Mouse (Mus musculus) yolk sac, embryonic 10.5 days (tissue): Measurements from ENCODE around the gene Exosc8.
"Not testable (repeated sequence)": the region's sequence is repeated elsewhere in the genome, so short reads cannot be mapped to it uniquely, and the experiment has no call there.

ENCODE experiments used
- DNase-seq: peaks from one replicate; pipeline ENCODE4 v3.0.0-alpha.2; 2017; ENCODE audit warnings: low spot score

Gene Exosc8

DNA sequence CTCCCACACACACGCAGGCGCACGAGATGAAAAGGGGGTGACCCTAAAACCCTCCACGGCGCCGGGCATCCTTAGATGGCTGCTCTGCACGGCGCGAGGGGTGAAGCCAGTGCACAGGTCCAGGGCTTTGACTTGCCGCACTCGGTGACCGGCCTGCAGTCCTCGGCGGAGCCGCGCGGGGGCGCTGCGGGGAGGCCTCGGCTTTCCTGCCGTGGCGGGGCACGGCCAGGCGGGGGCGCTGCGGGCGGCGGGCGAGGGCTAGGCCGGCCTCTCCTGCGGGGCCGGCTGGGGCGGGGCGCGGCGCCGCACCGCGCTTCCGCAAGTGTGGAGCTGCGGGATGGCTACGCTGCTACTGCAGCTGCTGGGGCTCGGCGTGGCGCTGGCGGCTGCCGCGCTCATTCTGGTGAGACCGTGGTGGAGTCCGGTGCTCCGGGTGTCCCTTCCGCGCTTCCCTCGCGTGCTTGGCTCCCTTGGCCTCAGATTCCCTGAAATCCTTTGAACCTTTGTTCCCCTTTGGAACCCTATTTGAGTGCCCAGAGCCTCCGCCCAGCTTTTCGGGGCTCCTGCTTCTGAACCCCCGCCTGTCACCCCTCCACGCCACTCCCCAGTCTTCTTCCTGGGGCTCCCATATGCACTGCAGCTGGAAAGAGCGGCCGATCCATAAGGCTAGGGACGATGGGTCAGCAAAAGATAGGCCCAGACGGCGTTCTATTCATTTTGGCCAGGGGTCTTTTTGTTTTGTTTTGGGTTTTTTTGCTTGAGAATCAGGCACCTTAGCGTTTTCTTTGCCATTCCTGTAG, at the start of gene Exosc8, which contains the start of gene Alg5:
Gene Exosc8, minus strand, starts transcription at position 147 of the 800 bp plus-strand sequence.
Gene Alg5, plus strand, starts transcription at position 293 of the 800 bp plus-strand sequence.
- DNase-seq, result peak; percentile 91

GRCm38 (mm10) chr3:54775989-54776631, 40.9 kb upstream of the Exosc8 start:
- no peak for DNase-seq

DNA sequence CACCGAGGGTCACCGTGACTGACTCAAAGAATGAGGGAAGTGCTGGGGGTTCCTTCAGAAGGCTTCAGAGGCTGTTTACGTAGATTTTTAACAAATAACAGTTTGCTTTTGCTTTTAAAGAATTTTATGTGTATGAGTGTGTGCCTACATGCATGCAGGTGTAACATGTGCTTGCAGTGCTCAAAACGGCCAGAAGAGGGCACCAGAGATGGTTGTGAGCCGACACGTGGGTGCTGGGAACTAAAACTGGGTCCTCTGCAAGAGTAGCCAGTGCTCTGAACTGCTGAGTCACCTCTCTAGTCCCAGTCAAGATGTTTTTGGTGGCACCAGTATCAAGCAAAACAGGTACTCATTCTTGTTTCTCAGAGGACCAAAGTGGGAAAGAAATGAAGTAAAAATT, 38.4 kb upstream of the Exosc8 start:
- DNase-seq, result no peak

DNA sequence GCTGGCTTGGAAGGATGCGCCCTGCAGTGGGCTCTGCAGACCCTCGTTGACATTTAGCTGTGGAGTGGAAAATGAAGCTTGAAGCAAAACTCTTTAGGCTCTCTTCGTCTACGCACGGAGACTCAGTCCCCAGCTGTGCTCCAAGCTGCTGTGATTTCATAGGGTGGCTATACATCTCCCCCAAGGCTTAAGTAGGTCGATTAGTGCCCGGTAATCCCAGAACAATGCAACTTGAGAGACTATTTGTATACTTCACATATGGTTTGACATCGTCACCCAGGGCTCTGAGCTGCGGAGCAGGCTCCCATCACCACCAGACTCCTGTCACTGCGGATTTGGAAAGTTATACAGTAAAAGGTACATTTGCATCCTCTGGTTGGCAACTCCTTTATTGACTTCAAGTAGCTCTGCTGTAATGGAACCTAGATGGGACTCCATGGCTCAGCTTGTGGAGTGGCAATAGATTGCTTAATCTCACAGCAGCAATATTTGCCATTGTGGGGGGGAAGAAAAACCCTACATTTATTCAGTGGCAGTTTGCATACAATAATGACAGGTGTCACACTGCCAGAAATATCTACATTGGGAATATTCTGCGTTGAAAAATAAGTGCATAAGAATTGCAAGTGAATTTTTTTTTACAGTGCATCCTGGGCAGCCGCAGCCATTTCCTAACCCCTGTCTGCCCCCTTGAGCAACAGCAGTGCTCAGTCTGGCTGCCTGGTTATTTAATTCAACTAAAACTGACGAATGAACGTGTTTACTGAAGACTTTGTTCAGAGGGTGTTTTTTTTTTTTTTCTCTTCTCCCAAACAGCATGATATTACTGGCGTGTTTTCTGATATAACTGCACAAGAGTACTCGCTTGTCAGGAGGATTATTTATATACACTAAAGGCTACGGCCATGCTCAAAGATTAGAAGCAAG, 34.4 kb upstream of the Exosc8 start:
- no peak for DNase-seq

DNA sequence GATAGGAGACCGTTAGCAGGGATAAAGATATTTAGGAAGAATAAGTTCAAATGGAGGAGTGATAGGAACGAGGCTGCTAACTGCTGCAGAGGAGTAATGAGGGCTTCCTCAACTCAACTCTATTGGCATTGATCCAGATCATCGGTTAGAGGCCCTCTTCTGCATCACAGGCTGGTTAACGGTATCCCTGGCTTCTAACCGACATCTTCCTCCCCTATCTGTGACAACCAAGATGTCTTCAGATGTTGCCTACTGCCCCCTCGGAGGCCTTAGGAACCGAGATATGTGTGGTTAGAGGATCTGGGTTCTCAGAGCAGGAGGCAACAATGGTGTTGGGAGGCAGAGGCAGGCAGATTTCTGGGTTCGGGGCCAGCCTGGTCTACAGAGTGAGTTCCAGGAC, 33.4 kb upstream of the Exosc8 start:
- no peak for DNase-seq

- no peak for DNase-seq
Measured at GRCm38 (mm10) chr3:54766811-54767210, 31.6 kb upstream of the Exosc8 start.

DNA sequence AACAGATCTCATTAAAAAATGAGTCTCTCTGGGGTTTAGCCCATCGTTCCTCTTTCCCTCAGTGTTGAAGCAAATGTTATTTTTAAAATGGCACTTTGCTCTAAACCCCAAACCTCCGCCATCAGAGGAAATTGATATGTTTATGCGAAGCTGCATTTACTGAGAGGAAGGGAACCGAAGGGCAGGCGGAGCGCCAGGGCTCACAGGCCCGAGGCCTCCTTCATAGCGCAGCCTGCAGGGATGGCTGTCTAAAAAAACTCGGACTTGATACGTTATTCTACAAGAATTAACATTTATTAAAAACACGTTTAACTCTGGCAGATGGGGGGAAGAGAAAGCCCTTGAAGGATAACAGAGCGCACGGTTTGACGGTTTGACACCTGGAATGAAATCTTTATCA, 30.8 kb upstream of the Exosc8 start:
- no peak for DNase-seq

DNA sequence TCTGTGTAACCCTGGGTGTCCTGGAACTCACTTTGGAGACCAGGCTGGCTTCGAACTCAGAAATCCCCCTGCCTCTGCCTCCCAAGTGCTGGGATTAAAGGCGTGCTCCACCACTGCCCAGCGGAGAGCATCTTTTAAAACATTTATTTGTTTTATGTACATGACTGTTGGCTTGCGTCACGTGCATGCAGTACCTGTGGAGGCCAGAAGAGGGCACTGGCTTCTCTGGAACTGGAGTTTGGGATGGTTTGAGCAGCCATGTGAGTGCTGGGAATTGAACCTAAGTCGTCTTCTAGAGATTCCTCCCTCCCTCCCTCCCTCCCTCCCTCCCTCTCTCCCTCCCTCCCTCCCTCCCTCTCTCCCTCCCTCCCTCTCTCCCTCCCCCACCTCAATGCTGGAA, 30.3 kb upstream of the Exosc8 start:
- DNase-seq, result not testable (repeated sequence)

- no peak for DNase-seq
Measured at GRCm38 (mm10) chr3:54764418-54764817, 29.2 kb upstream of the Exosc8 start.

DNA sequence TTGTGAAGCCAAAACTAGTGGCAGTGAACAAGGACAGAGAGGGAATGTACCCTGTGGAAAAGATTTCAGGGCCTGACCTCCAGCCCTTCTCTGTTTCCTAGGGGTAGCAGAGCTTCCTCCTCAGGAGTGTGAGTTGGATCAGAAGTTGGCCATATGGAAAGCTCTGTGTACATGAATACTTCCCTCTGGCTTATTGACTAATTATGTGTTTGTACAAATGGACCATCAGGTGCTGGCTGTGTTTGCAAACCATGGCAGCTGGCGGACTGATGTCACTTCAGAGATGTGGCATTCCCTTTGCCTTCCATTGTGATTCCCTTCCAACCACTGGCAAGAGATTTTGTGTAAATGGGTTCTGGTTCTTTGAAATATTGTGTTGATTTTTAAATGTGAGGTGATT, 26.1 kb upstream of the Exosc8 start:
- no peak for DNase-seq

GRCm38 (mm10) chr3:54760321-54761115, 25.3 kb upstream of the Exosc8 start:
- DNase-seq, result peak; percentile 88

DNA sequence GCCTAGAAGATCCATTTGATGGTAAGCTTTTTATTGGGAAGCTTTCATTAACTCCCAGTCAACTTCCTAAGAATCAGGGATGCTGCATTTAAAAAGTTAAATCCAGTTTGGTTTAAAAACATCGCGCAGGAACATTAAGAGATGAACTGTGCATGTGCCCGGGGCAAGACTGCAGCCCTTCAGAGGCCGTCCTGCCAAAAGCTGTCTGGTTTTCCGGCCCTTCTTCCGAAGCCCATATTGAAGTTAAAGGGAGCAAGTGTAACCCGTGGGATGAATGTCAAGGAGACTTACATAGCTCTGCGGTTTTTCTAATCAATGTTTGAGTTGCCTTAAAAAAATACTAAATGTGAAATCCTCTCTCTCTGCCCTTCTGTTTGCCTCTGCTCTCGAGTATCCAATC, 24.0 kb upstream of the Exosc8 start:
- no peak for DNase-seq

GRCm38 (mm10) chr3:54757446-54757845, 22.3 kb upstream of the Exosc8 start:
- no peak for DNase-seq

DNA sequence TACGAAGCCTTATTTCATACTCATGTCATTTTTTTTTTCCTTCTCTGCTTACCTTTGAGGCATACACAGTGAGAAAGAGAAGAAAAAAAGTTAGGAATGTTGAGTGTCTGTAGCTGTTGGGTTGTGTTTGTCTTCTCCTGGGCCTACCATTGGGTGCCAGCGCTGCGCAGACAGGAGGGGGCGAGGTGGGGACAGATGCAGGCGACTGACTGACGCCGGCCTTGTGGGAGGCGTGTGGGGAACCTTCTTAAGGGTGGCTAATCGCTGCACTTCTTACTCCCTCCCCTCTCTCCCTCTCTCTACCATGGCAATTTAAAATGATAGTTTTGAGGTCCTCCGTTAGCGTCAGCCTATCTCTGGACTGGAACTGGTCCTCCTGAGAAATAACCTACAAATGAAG, 20.9 kb upstream of the Exosc8 start:
- peak; percentile 69 for DNase-seq

- peak; percentile 62 for DNase-seq
Measured at GRCm38 (mm10) chr3:54755145-54756041, 20.2 kb upstream of the Exosc8 start, which contains the start of gene Smad9. Gene Smad9, plus strand, starts transcription at chr3:54755582.

- no peak for DNase-seq
Measured at GRCm38 (mm10) chr3:54753411-54753810, 18.2 kb upstream of the Exosc8 start.

DNA sequence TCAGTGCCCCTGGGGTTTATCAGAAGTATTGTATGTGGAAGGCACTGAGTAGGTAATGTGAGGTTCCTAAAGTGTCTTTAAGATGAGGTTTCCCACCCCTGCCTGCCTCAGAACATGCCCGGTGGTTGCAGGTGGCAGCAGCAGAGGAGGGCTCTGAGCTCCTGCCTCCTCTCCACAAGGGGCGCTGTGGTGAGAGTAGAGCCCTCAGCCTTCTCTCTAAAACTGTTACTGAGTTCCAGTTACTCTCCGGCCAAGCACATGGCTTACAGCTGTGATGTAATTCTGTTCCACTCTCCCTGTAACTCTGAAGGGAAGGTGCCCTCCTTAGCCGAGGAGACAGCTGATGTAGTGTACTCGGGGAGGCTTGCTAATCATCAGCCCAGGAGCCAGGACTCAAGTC, 10.6 kb upstream of the Exosc8 start:
- no peak for DNase-seq

GRCm38 (mm10) chr3:54741965-54742364, 6.8 kb upstream of the Exosc8 start:
- no peak for DNase-seq

DNA sequence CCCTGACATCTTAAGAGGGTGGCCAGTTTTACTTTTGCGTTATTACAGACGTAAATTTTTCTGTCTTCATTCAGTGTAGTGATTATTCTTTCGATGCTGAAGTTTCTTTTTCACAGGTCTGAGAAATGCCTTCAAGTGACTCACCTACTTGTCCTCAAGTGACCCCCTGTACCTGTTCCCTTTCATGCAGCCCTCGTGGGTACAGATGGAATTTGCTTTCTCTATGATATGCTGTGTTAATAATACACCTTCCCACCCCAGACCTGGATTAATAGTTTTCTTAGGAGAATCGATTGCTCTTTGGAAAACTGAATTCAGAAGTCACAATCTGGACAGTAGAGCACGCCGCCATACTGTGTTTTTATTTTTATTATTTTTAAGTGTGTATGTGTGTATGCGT, 2.1 kb upstream of the Exosc8 start:
- no peak for DNase-seq
